Mouse (Mus musculus): Measurements from ENCODE around the gene Zic2. TPM values are rescaled to one million over a fixed set of nuclear protein-coding genes. Genes with fewer than 3 reads are reported as not detected.
"Not testable (repeated sequence)": the region's sequence is repeated elsewhere in the genome, so short reads cannot be mapped to it uniquely, and the experiment has no call there.

Gene Zic2
- polyA plus RNA-seq, 1 experiment: 11.9 TPM

DNA sequence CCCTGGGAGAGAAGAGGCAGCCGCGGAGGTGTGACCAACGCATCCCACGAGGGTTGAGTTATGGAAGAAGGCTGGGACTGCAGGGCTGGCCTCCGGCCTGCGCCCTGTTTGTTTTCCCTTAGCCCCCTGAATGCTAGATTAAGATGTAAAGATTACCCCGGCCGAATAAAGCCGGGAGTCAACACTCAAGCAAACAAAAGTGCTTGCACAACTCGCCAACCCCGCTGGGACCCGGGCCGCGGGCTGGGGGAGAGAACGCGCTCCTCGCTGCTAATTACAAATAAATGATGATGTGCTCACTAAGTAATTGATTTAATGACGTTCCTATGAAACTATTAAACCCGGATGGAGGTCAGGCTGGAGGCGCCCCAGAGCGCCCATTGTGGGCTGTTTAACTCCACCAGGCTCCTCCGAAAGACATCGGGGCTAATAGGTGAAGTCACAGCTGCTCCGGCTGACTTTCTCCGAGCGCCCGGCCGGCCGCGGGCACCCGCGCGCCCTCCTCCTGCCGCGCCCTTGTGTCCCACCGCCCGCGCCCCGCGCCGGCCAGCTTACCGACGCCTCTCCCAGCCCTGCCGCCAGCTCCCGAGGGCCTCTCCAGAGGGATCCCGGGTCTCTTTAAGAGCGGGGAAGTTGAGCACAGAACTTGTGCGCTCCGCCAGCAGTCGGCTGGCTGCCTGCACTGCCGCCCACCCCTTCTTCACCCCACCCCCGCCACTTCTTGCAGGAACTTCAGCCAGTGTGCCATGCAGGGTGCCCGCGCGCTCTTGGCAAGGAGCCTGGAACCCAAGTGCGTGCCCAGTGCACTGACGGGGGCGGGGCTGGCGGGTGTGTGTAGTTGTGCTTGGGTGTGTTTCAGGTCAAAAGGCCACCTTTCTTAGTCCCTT is 24.5 kb upstream of the Zic2 start, which contains the start of gene Gm5089:
Gm5089 (minus strand) TSS at position 620 of the 887 bp plus-strand sequence.
- H3K4me3 ChIP-seq (ENCODE audit: insufficient read depth, low read length): peak within 1 kb of the TSS; percentile 15
- TF ChIP-seq CTCF (IDR thresholded peaks at IDR 0.05; ENCODE audit: extremely low read depth, insufficient read depth, low read length) (no peak), POLR2A (IDR thresholded peaks at IDR 0.05; ENCODE audit: extremely low read depth, insufficient read depth, low read length) (no peak)
- peak within 1 kb of the TSS; percentile 28; the same call in 1 of the 2 replicates for H3K27ac ChIP-seq (ENCODE audit: insufficient read depth, low read length)
- H3K4me1 ChIP-seq (ENCODE audit: control insufficient read depth, insufficient read depth, low read length): no peaks in the 10 kb centered on the region

DNA sequence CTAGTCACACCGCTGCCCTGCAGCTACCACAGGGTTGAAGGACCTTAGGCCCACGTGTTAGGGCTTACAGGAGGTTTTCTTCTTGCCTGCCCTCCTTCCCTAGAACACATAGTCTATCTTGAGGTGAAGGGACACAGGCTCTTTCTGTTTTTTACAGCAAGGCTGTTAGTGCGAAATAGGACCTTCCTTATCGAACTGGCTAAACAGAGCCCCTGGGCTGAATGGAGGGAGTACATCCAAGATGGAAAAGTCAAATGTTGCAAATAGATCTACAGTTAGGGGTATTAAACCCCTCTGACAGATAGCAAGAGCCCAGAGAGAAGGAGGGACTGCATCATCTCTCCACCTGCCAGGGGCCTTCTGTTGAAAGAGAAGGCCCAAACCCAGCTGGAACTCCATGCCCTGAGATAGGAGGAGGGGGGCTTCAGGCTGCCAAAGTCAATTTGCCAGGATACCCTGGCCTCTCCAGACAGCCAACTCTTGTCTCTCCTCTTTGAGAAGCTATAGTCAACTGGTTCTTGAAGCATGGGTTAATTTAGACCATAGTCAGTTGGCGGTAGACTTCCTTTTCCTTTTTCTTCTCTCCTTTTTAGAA is 23.6 kb upstream of the Zic2 start:
- Histone ChIP-seq H3K4me1 (ENCODE audit: control insufficient read depth, insufficient read depth, low read length) (no peaks in the 10 kb centered on the region), H3K4me3 (ENCODE audit: insufficient read depth, low read length) (no peak overlapping the region), H3K27ac (ENCODE audit: insufficient read depth, low read length) (no peak overlapping the region)
- TF ChIP-seq CTCF (IDR thresholded peaks at IDR 0.05; ENCODE audit: extremely low read depth, insufficient read depth, low read length) (no peak), POLR2A (IDR thresholded peaks at IDR 0.05; ENCODE audit: extremely low read depth, insufficient read depth, low read length) (no peak)

DNA sequence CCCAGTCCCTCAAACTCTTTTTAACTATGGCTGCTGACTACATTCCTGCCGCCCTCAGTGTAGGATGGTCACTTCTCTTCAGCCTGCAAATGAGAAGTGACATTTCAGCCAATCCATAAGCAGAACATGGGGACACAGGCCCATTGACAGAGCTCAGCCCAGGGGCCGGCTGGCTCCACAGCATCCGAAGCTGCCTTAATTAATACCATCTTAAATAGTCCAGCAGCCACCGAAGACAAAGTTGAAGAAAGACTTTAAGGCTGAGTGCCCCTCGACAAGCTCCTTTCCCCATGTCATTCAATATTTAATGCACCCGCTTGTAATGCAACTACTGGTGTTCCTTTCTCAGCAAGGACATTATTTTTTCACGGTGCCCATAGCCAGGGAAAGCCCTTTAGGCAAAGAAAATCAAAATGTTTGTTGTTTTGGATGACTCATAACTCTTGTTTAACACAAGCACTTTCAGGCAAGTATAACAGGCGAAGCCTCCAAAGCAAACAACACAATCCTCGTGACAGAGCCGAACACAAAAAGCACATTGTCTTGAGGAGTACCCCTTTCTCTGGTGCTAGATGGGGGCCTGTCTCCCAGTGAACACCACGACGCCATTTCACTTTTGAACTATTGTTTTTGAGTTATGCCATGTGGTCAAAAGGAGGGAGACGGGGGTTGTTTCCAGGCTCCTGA is 22.4 kb upstream of the Zic2 start:
- Histone ChIP-seq H3K4me1 (ENCODE audit: control insufficient read depth, insufficient read depth, low read length) (no peaks in the 10 kb centered on the region), H3K4me3 (ENCODE audit: insufficient read depth, low read length) (no peak overlapping the region), H3K27ac (ENCODE audit: insufficient read depth, low read length) (peak overlapping the region; percentile 89)
- no peak for TF ChIP-seq POLR2A (IDR thresholded peaks at IDR 0.05; ENCODE audit: extremely low read depth, insufficient read depth, low read length)
- TF ChIP-seq CTCF (IDR thresholded peaks at IDR 0.05; ENCODE audit: extremely low read depth, insufficient read depth, low read length): no peak

DNA sequence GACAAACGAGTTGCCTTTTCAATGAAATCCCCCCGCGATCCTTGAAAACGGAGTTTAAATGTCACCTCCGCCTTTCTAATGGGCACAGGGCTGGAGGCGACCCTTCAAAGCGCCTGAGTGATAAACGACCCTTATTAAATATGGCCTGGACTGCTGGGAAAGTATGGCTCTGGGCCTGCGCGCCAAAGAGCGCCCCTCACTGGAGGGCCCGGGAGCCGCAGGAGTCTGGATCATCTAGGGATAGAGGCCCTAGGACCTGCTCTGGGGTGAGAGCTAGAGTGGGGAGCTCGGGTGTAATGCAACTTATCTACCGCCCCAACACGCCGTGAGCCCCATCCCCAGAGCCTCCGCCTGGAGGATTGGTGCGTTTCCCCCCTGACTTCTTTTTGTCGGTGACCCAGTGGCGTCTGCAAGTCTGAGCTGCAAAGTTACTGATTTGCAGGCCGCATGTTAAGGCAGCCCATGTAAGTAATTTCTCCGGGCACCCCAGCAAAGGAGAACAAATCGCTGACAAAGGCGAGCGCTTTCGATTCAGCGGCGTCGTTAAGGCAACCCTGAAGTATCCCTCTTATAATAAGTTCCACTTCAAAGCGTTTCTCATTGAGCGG is 21.7 kb upstream of the Zic2 start:
- Histone ChIP-seq H3K4me1 (ENCODE audit: control insufficient read depth, insufficient read depth, low read length) (no peaks in the 10 kb centered on the region), H3K27ac (ENCODE audit: insufficient read depth, low read length) (peak overlapping the region; percentile 89), H3K4me3 (ENCODE audit: insufficient read depth, low read length) (no peak overlapping the region)
- TF ChIP-seq POLR2A (IDR thresholded peaks at IDR 0.05; ENCODE audit: extremely low read depth, insufficient read depth, low read length) (no peak), CTCF (IDR thresholded peaks at IDR 0.05; ENCODE audit: extremely low read depth, insufficient read depth, low read length) (no peak)

DNA sequence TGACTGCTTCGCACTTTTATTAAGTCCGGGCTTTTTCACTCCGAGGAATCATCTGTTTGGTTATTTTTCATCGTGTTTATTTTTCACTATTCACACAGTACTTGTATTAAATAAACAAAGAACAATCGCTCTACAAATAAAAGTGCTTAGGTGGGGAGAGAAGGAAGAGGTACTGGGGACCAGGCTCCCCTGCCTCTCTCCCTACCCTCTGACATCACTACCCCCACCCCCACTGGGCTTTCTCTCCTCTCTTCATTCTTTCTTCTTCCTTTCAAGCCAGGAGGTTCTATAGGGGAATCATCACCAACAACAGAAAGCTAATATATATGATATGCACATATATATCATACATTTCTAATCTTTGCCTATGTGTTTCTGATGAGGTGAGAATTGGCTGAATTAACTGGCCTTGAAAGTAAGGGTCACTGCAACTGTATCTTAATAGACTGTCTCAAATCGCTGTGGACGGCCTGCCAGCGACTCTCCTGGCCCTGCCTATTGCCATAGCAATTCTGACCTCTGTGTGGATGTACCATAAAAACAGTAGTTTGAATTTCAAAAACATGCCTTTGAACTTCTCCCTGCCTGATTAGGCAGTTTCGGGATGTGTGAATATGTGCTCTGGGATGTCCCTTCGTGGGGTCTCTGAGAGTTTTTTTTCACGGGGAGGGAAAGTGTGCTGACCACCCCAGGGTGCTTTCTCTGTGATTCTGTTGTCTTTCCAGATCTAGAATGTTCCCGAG is 21.1 kb upstream of the Zic2 start:
- TF ChIP-seq CTCF (IDR thresholded peaks at IDR 0.05; ENCODE audit: extremely low read depth, insufficient read depth, low read length) (no peak), POLR2A (IDR thresholded peaks at IDR 0.05; ENCODE audit: extremely low read depth, insufficient read depth, low read length) (no peak)
- Histone ChIP-seq H3K27ac (ENCODE audit: insufficient read depth, low read length) (peak overlapping the region; percentile 71; the same call in 1 of the 2 replicates), H3K4me1 (ENCODE audit: control insufficient read depth, insufficient read depth, low read length) (no peaks in the 10 kb centered on the region), H3K4me3 (ENCODE audit: insufficient read depth, low read length) (no peak overlapping the region)

DNA sequence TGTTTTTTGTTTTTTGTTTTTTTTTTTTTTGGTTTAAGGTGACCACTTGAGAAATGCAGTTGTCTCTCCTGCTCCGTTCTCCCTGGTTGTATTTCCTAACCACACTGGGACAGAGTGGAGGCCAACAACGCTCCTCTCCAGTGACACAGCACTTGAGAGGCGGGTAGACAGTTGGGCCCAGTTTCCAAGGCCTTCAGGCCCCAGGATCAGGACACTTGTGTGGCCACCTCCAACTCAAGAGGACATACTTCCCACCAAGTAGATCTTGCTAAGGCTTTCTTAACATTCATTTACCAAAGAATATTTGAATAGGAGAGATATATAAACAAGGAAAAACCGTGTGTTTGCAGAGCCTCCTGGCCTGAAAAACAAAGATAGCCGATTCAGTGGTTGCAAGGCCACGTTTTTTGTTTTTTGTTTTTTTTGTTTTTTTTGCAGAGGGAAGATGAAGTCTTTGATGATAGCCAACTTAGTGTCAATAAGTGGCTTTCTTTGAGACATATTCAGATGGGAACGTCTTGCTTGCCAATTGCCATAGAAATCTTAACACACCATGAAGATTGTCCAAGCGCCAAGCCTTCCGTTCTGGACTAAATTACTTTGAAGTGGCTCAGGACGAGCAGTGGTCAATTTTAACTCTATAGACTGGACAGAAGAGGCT is 20.2 kb upstream of the Zic2 start:
- TF ChIP-seq CTCF (IDR thresholded peaks at IDR 0.05; ENCODE audit: extremely low read depth, insufficient read depth, low read length) (no peak), POLR2A (IDR thresholded peaks at IDR 0.05; ENCODE audit: extremely low read depth, insufficient read depth, low read length) (no peak)
- no peak overlapping the region for H3K27ac ChIP-seq (ENCODE audit: insufficient read depth, low read length)
- no peaks in the 10 kb centered on the region for H3K4me1 ChIP-seq (ENCODE audit: control insufficient read depth, insufficient read depth, low read length)
- no peak overlapping the region for H3K4me3 ChIP-seq (ENCODE audit: insufficient read depth, low read length)

DNA sequence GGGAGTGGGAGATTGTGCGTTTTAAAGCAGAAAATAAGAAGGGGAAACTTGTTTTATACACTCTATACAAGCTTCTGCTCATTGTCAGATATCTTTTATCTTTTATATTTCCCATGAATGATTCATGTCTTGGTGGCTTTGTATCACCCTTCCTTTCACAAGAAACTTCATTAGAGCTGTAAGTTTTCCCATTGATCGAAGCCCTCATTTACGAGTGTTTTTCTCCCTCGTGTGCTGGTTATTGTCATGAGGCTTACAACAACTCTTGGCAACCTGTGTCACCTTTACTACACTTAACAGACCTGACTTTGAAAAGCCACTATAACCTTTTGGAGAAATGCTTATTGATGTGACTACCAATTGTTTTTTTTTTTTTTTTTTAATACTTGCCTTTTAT is 19.7 kb upstream of the Zic2 start:
- H3K4me1 ChIP-seq (ENCODE audit: control insufficient read depth, insufficient read depth, low read length): no peaks in the 10 kb centered on the region
- H3K27ac ChIP-seq (ENCODE audit: insufficient read depth, low read length): no peak overlapping the region
- TF ChIP-seq POLR2A (IDR thresholded peaks at IDR 0.05; ENCODE audit: extremely low read depth, insufficient read depth, low read length): no peak
- TF ChIP-seq CTCF (IDR thresholded peaks at IDR 0.05; ENCODE audit: extremely low read depth, insufficient read depth, low read length): no peak
- H3K4me3 ChIP-seq (ENCODE audit: insufficient read depth, low read length): no peak overlapping the region

DNA sequence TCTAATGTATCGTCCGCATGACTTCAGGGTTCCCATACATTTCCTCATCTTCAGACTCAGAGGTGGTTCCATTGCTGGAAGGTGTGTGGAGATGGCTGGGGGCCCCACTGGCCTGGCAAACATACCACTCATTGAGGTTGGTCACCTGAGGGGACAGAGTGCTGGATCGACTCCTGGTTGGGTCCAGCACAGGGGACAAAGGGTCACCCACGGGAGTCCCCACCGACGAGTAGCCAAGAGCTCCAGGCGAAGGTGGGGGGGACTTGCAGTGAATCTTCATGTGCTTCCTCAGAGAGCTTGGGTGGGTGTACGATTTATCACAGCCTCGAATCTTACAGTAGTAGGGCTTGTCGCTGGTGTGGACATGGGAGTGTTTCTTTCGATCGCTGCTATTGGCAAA is 15.9 kb upstream of the Zic2 start:
- H3K27ac ChIP-seq (ENCODE audit: insufficient read depth, low read length); H3K4me1 ChIP-seq (ENCODE audit: control insufficient read depth, insufficient read depth, low read length); H3K4me3 ChIP-seq (ENCODE audit: insufficient read depth, low read length): not testable (repeated sequence)

Measured in cortical plate, adult 2 months (tissue).